Mouse (Mus musculus): ENCODE data around the gene Pde1a. TPM values are rescaled to one million over a fixed set of nuclear protein-coding genes. Genes with fewer than 3 reads are reported as not detected.

The Pde1a gene
- polyA plus RNA-seq, 1 experiment from 2014 or later, result 17.8 TPM

GRCm38 (mm10) chr2:79815708-79816484, 313.4 kb downstream of the Pde1a start:
- WGBS, result 26% methylated on average over 3 of the region's 3 CpGs
- Histone ChIP-seq H3K27ac (ENCODE audit: low read length) (peak overlapping the region; percentile 73; the same call in 1 of the 2 replicates), H3K4me1 (ENCODE audit: insufficient read depth, low read length) (peaks cover 11% of the 10 kb centered on the region), H3K4me3 (ENCODE audit: low read length) (no peak overlapping the region), H3K36me3 (ENCODE audit: insufficient read depth, low read length) (no peaks in the 10 kb centered on the region), H3K9ac (replicated peaks; ENCODE audit: low read length) (no peak overlapping the region), H3K4me2 (replicated peaks; ENCODE audit: low read depth, low read length) (no peak overlapping the region), H3K9me3 (ENCODE audit: low read length) (no peaks in the 10 kb centered on the region), H3K27me3 (ENCODE audit: insufficient read depth, low read length) (no peaks in the 10 kb centered on the region)
- ATAC-seq (ENCODE audit: low FRiP score, low TSS enrichment), result peak; percentile 89

- Histone ChIP-seq H3K9ac (replicated peaks; ENCODE audit: low read length) (no peak overlapping the region), H3K9me3 (ENCODE audit: low read length) (no peaks in the 10 kb centered on the region), H3K36me3 (ENCODE audit: insufficient read depth, low read length) (no peaks in the 10 kb centered on the region), H3K27me3 (ENCODE audit: insufficient read depth, low read length) (no peaks in the 10 kb centered on the region), H3K4me3 (ENCODE audit: low read length) (no peak overlapping the region), H3K4me1 (ENCODE audit: insufficient read depth, low read length) (no peaks in the 10 kb centered on the region), H3K27ac (ENCODE audit: low read length) (no peak overlapping the region), H3K4me2 (replicated peaks; ENCODE audit: low read depth, low read length) (no peak overlapping the region)
- 47% methylated on average over 7 of the region's 7 CpGs for WGBS
- ATAC-seq (ENCODE audit: low FRiP score, low TSS enrichment), result no peak
Observed at GRCm38 (mm10) chr2:79798627-79799026, 330.6 kb downstream of the Pde1a start.

GRCm38 (mm10) chr2:79797444-79797843, 331.8 kb downstream of the Pde1a start:
- no peaks in the 10 kb centered on the region for H3K36me3 ChIP-seq (ENCODE audit: insufficient read depth, low read length)
- H3K27ac ChIP-seq (ENCODE audit: low read length), result no peak overlapping the region
- no peak for ATAC-seq (ENCODE audit: low FRiP score, low TSS enrichment)
- no peak overlapping the region for H3K4me2 ChIP-seq (replicated peaks; ENCODE audit: low read depth, low read length)
- H3K4me3 ChIP-seq (ENCODE audit: low read length), result no peak overlapping the region
- no peaks in the 10 kb centered on the region for H3K4me1 ChIP-seq (ENCODE audit: insufficient read depth, low read length)
- no peak overlapping the region for H3K9ac ChIP-seq (replicated peaks; ENCODE audit: low read length)
- H3K27me3 ChIP-seq (ENCODE audit: insufficient read depth, low read length), result no peaks in the 10 kb centered on the region
- no peaks in the 10 kb centered on the region for H3K9me3 ChIP-seq (ENCODE audit: low read length)
- 76% methylated on average over 2 of the region's 2 CpGs for WGBS

GRCm38 (mm10) chr2:79793186-79793585, 336.1 kb downstream of the Pde1a start:
- Histone ChIP-seq H3K36me3 (ENCODE audit: insufficient read depth, low read length) (no peaks in the 10 kb centered on the region), H3K9ac (replicated peaks; ENCODE audit: low read length) (no peak overlapping the region), H3K4me2 (replicated peaks; ENCODE audit: low read depth, low read length) (no peak overlapping the region), H3K27me3 (ENCODE audit: insufficient read depth, low read length) (no peaks in the 10 kb centered on the region), H3K27ac (ENCODE audit: low read length) (no peak overlapping the region), H3K9me3 (ENCODE audit: low read length) (no peaks in the 10 kb centered on the region), H3K4me3 (ENCODE audit: low read length) (no peak overlapping the region), H3K4me1 (ENCODE audit: insufficient read depth, low read length) (no peaks in the 10 kb centered on the region)
- WGBS, result 28% methylated on average over 2 of the region's 2 CpGs
- peak; percentile 46; the same call in 1 of the 2 replicates for ATAC-seq (ENCODE audit: low FRiP score, low TSS enrichment)

GRCm38 (mm10) chr2:79786467-79786866, 342.8 kb downstream of the Pde1a start:
- Histone ChIP-seq H3K36me3 (ENCODE audit: insufficient read depth, low read length) (no peaks in the 10 kb centered on the region), H3K9me3 (ENCODE audit: low read length) (no peaks in the 10 kb centered on the region), H3K4me1 (ENCODE audit: insufficient read depth, low read length) (0 out of 2 replicates have a peak, but pooled peaks cover 5% of the 10 kb centered on the region), H3K27ac (ENCODE audit: low read length) (peak overlapping the region; percentile 77), H3K9ac (replicated peaks; ENCODE audit: low read length) (no peak overlapping the region), H3K4me3 (ENCODE audit: low read length) (no peak overlapping the region), H3K4me2 (replicated peaks; ENCODE audit: low read depth, low read length) (no peak overlapping the region), H3K27me3 (ENCODE audit: insufficient read depth, low read length) (no peaks in the 10 kb centered on the region)
- WGBS, result 89% methylated on average over 11 of the region's 11 CpGs
- ATAC-seq (ENCODE audit: low FRiP score, low TSS enrichment), result no peak

- Histone ChIP-seq H3K27me3 (ENCODE audit: insufficient read depth, low read length) (no peaks in the 10 kb centered on the region), H3K36me3 (ENCODE audit: insufficient read depth, low read length) (no peaks in the 10 kb centered on the region), H3K27ac (ENCODE audit: low read length) (peak overlapping the region; percentile 77), H3K4me3 (ENCODE audit: low read length) (no peak overlapping the region), H3K4me2 (replicated peaks; ENCODE audit: low read depth, low read length) (0 out of 2 replicates have a peak overlapping the region, but pooled peaks have one; percentile 20), H3K9ac (replicated peaks; ENCODE audit: low read length) (no peak overlapping the region), H3K9me3 (ENCODE audit: low read length) (no peaks in the 10 kb centered on the region), H3K4me1 (ENCODE audit: insufficient read depth, low read length) (0 out of 2 replicates have a peak, but pooled peaks cover 5% of the 10 kb centered on the region)
- WGBS, result 45% methylated on average over 8 of the region's 8 CpGs
- 0 out of 2 replicates have a peak, but pooled peaks have one; percentile 61 for ATAC-seq (ENCODE audit: low FRiP score, low TSS enrichment)
Observed at GRCm38 (mm10) chr2:79785541-79786134, 343.6 kb downstream of the Pde1a start.

Other genes starting within 250 kb of the Pde1a start
- gene Prdx6b, start 163.0 kb upstream of the Pde1a start, polyA plus RNA-seq (2015; fragmentation: Nextera tagmentation; extraction: Ambion mirVana), result not detected in 2 replicates
- gene Dnajc10, start 186.0 kb upstream of the Pde1a start, polyA plus RNA-seq (2015; fragmentation: Nextera tagmentation; extraction: Ambion mirVana), result 92.2 and 92.3 TPM in 2 replicates